Mouse (Mus musculus): ENCODE measurements around the gene Pcx. TPM values are rescaled to one million over a fixed set of nuclear protein-coding genes. Genes with fewer than 3 reads are reported as not detected.

Pcx gene
- polyA plus RNA-seq (2014; fragmentation: Nextera tagmentation; extraction: Ambion mirVana), result 10.0 and 16.7 TPM in 2 replicates

GRCm38 (mm10) chr19:4509986-4510963, at the start of gene Pcx:
Gene Pcx (plus strand): TSS chr19:4510472.
- no peak within 1 kb of the TSS for H3K27ac ChIP-seq (ENCODE audit: low read depth, low read length)
- H3K9me3 ChIP-seq (ENCODE audit: control insufficient read depth, low read length), result no peaks in the 10 kb centered on the region
- under 1% methylated on average over 80 of the region's 82 CpGs for WGBS

DNA sequence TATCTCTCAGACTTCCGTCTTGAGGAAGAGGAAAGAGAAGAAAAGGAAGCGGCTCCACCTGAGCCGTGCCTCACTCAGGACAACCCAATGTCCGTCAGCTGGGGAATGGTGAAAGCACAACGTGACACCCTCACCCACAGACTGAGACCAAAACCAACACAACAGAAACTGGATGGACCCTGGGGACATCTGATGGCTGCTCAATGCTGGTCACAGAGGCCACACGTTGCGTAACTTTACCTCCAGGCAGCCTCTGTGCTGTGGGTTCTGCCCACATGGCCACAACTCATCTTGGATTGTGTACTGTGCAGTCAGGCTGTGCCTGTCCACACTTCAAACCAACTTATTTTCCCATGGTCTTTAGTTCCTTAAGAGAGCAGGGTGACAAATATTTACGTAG, 48.3 kb upstream of the Pcx start:
- no peak for ATAC-seq (ENCODE audit: low FRiP score, low TSS enrichment)
- Histone ChIP-seq H3K9me3 (ENCODE audit: control insufficient read depth, low read length) (no peaks in the 10 kb centered on the region), H3K4me1 (ENCODE audit: control insufficient read depth, insufficient read depth, low read length) (0 out of 2 replicates have a peak, but pooled peaks cover 2% of the 10 kb centered on the region), H3K27me3 (ENCODE audit: control insufficient read depth, insufficient read depth, low read length) (no peaks in the 10 kb centered on the region), H3K9ac (ENCODE audit: low read depth, low read length) (no peak overlapping the region), H3K36me3 (ENCODE audit: control insufficient read depth, insufficient read depth, low read length) (no peaks in the 10 kb centered on the region), H3K4me2 (replicated peaks; ENCODE audit: low read depth, low read length) (no peak overlapping the region), H3K27ac (ENCODE audit: low read depth, low read length) (no peak overlapping the region), H3K4me3 (ENCODE audit: low read length) (no peak overlapping the region)
- 83% methylated on average over 8 of the region's 8 CpGs for WGBS

More at GRCm38 (mm10) chr19:4509986-4510963, at the start of gene Pcx:
- Histone ChIP-seq H3K4me1 (ENCODE audit: control insufficient read depth, insufficient read depth, low read length) (peaks cover 6% of the 10 kb centered on the region; the same call in 1 of the 2 replicates), H3K27me3 (ENCODE audit: control insufficient read depth, insufficient read depth, low read length) (no peaks in the 10 kb centered on the region), H3K36me3 (ENCODE audit: control insufficient read depth, insufficient read depth, low read length) (no peaks in the 10 kb centered on the region), H3K4me3 (ENCODE audit: low read length) (peak within 1 kb of the TSS; percentile 77), H3K4me2 (replicated peaks; ENCODE audit: low read depth, low read length) (peak within 1 kb of the TSS; percentile 84), H3K9ac (ENCODE audit: low read depth, low read length) (peak within 1 kb of the TSS; percentile 57)
- ATAC-seq (ENCODE audit: low FRiP score, low TSS enrichment), result peak; percentile 99

- no peaks in the 10 kb centered on the region for H3K27me3 ChIP-seq (ENCODE audit: control insufficient read depth, insufficient read depth, low read length)
- ATAC-seq (ENCODE audit: low FRiP score, low TSS enrichment), result no peak
- H3K36me3 ChIP-seq (ENCODE audit: control insufficient read depth, insufficient read depth, low read length), result no peaks in the 10 kb centered on the region
- no peak overlapping the region for H3K9ac ChIP-seq (ENCODE audit: low read depth, low read length)
- H3K9me3 ChIP-seq (ENCODE audit: control insufficient read depth, low read length), result no peaks in the 10 kb centered on the region
- H3K4me2 ChIP-seq (replicated peaks; ENCODE audit: low read depth, low read length), result no peak overlapping the region
- WGBS, result 89% methylated on average over 4 of the region's 4 CpGs
- H3K4me1 ChIP-seq (ENCODE audit: control insufficient read depth, insufficient read depth, low read length), result no peaks in the 10 kb centered on the region
- H3K4me3 ChIP-seq (ENCODE audit: low read length), result no peak overlapping the region
- H3K27ac ChIP-seq (ENCODE audit: low read depth, low read length), result no peak overlapping the region
Observed at GRCm38 (mm10) chr19:4464666-4465065, 45.6 kb upstream of the Pcx start.

GRCm38 (mm10) chr19:4468363-4468762, 41.9 kb upstream of the Pcx start:
- ATAC-seq (ENCODE audit: low FRiP score, low TSS enrichment), result no peak
- H3K9ac ChIP-seq (ENCODE audit: low read depth, low read length), result no peak overlapping the region
- H3K36me3 ChIP-seq (ENCODE audit: control insufficient read depth, insufficient read depth, low read length), result no peaks in the 10 kb centered on the region
- 33% methylated on average over 5 of the region's 5 CpGs for WGBS
- H3K27me3 ChIP-seq (ENCODE audit: control insufficient read depth, insufficient read depth, low read length), result no peaks in the 10 kb centered on the region
- H3K9me3 ChIP-seq (ENCODE audit: control insufficient read depth, low read length), result no peaks in the 10 kb centered on the region
- no peaks in the 10 kb centered on the region for H3K4me1 ChIP-seq (ENCODE audit: control insufficient read depth, insufficient read depth, low read length)
- H3K27ac ChIP-seq (ENCODE audit: low read depth, low read length), result no peak overlapping the region
- H3K4me3 ChIP-seq (ENCODE audit: low read length), result no peak overlapping the region
- H3K4me2 ChIP-seq (replicated peaks; ENCODE audit: low read depth, low read length), result no peak overlapping the region

DNA sequence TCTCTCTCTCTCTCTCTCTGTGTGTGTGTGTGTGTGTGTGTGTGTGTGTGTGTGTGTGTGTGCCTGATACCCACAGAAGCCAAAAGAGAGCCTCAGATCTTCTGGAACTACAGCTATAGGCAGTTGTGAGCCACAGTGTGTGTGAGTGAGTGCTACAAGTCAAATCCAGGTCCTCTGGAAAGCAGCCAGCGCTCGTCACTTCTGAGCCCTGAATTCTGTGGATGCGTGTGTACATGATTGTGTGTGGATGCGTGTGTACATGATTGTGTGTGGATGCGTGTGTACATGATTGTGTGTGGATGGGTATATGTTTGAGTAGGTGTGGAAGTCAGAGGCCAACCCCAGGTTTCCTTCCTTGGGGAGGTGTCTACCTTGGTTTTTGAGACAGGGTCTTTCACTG, 36.7 kb upstream of the Pcx start:
- no peak overlapping the region for H3K4me2 ChIP-seq (replicated peaks; ENCODE audit: low read depth, low read length)
- WGBS, result 92% methylated on average over 5 of the region's 5 CpGs
- H3K9ac ChIP-seq (ENCODE audit: low read depth, low read length), result no peak overlapping the region
- no peak overlapping the region for H3K4me3 ChIP-seq (ENCODE audit: low read length)
- ATAC-seq (ENCODE audit: low FRiP score, low TSS enrichment), result no peak
- no peak overlapping the region for H3K27ac ChIP-seq (ENCODE audit: low read depth, low read length)
- no peaks in the 10 kb centered on the region for H3K9me3 ChIP-seq (ENCODE audit: control insufficient read depth, low read length)
- 0 out of 2 replicates have a peak, but pooled peaks cover 3% of the 10 kb centered on the region for H3K4me1 ChIP-seq (ENCODE audit: control insufficient read depth, insufficient read depth, low read length)
- no peaks in the 10 kb centered on the region for H3K36me3 ChIP-seq (ENCODE audit: control insufficient read depth, insufficient read depth, low read length)
- H3K27me3 ChIP-seq (ENCODE audit: control insufficient read depth, insufficient read depth, low read length), result peaks cover 16% of the 10 kb centered on the region

DNA sequence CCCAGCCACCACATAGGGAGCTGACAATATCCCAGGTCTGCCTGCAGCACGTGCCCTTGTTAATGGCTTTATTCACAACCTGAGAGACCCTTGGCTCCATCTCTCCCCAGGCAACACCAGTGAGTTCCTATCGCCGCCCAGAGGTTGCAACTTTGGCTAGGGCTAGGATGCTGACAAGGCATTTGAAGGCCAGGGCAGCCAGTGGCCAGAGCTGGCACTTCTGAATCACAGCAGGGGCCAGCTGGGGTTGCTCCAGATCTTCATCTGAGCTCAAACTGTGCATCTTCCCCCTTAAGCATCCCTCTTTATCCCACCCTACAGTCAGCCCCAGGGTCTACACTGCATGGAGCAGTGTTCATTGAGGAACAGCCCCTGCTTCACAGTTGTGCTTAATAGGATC, 35.5 kb upstream of the Pcx start:
- no peak overlapping the region for H3K4me3 ChIP-seq (ENCODE audit: low read length)
- WGBS, result 69% methylated on average over 3 of the region's 3 CpGs

DNA sequence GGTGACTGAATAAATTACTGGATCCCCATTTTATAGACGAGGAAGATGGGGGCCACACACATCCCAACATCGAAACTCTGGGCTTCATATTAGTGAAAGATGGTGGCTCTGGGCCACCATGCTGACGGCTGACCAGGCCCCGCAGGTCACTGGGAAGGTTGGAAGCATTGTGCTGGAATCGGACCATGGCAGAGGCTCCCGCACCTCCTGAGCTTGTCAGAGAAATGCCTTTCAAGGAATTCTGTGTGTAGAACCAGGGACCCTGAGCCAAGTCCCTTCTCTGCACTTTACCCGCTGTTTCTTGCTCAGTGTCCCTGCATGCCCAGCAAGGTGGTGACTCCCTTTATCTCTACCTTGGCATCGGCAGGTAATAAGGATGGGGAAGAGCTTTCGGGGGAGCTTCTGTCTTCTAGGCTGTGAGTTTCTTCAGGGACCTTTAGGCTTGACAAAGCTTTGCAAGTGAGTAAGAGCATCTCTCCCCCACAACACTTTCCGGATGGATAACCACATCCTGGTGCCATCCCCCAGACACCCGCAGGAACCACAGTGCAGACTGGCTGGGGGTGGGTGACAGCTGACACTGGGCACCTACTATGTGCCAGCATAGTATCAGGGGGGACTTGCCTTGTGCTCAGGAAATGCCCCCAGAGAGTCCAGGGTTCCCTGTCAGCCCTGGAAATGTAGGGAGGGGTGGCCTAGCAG, 34.9 kb upstream of the Pcx start:
- Histone ChIP-seq H3K27me3 (ENCODE audit: control insufficient read depth, insufficient read depth, low read length) (peaks cover 16% of the 10 kb centered on the region), H3K4me2 (replicated peaks; ENCODE audit: low read depth, low read length) (no peak overlapping the region), H3K9ac (ENCODE audit: low read depth, low read length) (no peak overlapping the region; the same call in 1 of the 2 replicates), H3K9me3 (ENCODE audit: control insufficient read depth, low read length) (no peaks in the 10 kb centered on the region), H3K4me1 (ENCODE audit: control insufficient read depth, insufficient read depth, low read length) (0 out of 2 replicates have a peak, but pooled peaks cover 3% of the 10 kb centered on the region), H3K36me3 (ENCODE audit: control insufficient read depth, insufficient read depth, low read length) (no peaks in the 10 kb centered on the region), H3K4me3 (ENCODE audit: low read length) (no peak overlapping the region), H3K27ac (ENCODE audit: low read depth, low read length) (no peak overlapping the region)
- WGBS, result 70% methylated on average over 11 of the region's 11 CpGs
- no peak for ATAC-seq (ENCODE audit: low FRiP score, low TSS enrichment)

More for the DNA sequence above, 35.5 kb upstream of the Pcx start:
- Histone ChIP-seq H3K27me3 (ENCODE audit: control insufficient read depth, insufficient read depth, low read length) (peaks cover 16% of the 10 kb centered on the region), H3K9me3 (ENCODE audit: control insufficient read depth, low read length) (no peaks in the 10 kb centered on the region), H3K9ac (ENCODE audit: low read depth, low read length) (no peak overlapping the region), H3K4me2 (replicated peaks; ENCODE audit: low read depth, low read length) (no peak overlapping the region), H3K36me3 (ENCODE audit: control insufficient read depth, insufficient read depth, low read length) (no peaks in the 10 kb centered on the region), H3K4me1 (ENCODE audit: control insufficient read depth, insufficient read depth, low read length) (0 out of 2 replicates have a peak, but pooled peaks cover 3% of the 10 kb centered on the region), H3K27ac (ENCODE audit: low read depth, low read length) (no peak overlapping the region)
- no peak for ATAC-seq (ENCODE audit: low FRiP score, low TSS enrichment)

DNA sequence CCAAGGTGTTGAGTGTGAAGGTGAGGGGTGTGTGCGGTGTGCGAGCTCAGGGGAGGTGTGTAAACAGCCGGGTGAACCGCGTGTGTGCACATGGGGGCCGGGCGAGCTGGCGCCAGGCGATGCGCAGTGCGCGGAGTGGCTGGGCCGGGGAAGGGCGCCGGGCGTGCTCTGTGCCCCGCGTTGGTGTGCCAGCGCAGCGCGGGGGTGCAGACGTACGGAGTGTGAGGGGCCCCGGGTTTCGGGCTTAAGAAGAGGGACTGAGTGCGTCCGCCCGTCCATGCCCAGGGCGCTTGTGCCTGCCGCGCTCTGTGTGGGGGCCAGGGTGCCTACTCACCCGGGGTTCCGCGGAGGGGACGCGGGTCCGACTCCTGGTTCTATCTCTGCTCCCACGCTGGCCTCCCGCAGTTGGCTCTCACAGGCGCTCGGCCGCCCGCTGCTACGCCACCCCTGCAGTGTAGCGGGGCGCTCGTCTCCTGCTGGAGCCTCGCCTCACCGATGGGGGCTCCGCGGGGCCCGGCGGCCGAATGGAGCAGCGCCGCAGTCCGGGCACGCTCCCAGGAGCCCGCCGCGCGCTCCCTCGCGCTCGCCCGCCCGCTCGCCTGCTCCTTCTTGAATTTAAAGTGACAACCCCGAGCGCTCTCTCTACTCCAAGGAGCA, 33.5 kb upstream of the Pcx start:
- WGBS, result under 1% methylated on average over 59 of the region's 70 CpGs
- H3K36me3 ChIP-seq (ENCODE audit: control insufficient read depth, insufficient read depth, low read length), result no peaks in the 10 kb centered on the region
- 0 out of 2 replicates have a peak, but pooled peaks cover 3% of the 10 kb centered on the region for H3K4me1 ChIP-seq (ENCODE audit: control insufficient read depth, insufficient read depth, low read length)
- H3K4me3 ChIP-seq (ENCODE audit: low read length), result peak overlapping the region; percentile 55
- H3K27me3 ChIP-seq (ENCODE audit: control insufficient read depth, insufficient read depth, low read length), result peaks cover 16% of the 10 kb centered on the region
- H3K9me3 ChIP-seq (ENCODE audit: control insufficient read depth, low read length), result no peaks in the 10 kb centered on the region
- H3K27ac ChIP-seq (ENCODE audit: low read depth, low read length), result no peak overlapping the region
- H3K9ac ChIP-seq (ENCODE audit: low read depth, low read length), result peak overlapping the region; percentile 70
- peak overlapping the region; percentile 99 for H3K4me2 ChIP-seq (replicated peaks; ENCODE audit: low read depth, low read length)
- ATAC-seq (ENCODE audit: low FRiP score, low TSS enrichment), result peak; percentile 75
